Mouse (Mus musculus) midbrain, embryonic 14.5 days (tissue): ENCODE results near the gene Ptges3. TPM values are rescaled to one million over a fixed set of nuclear protein-coding genes. Genes with fewer than 3 reads are reported as not detected.
A peak's percentile ranks its signal among the peaks of the same experiment; 100 is the strongest.

ENCODE experiments used
- ATAC-seq: fragments of 200-750 bp; cut with Nextera tagmentation; 2 replicates; pipeline ENCODE4 v1.8.0; 2017; ENCODE audit warnings: moderate number of reproducible peaks, moderate library complexity; ENCODE audit not compliant: low FRiP score, low TSS enrichment
- DNase-seq: peaks from one replicate; pipeline ENCODE4 v3.0.0-alpha.2; 2015
- H3K27ac ChIP-seq: fragments of 300-500 bp; sonication (generic); replicated peaks from 2 replicates; pipeline ENCODE4 v1.5.1; 2014; ENCODE audit warnings: mild to moderate bottlenecking, low read depth, low read length, moderate library complexity
- H3K27me3 ChIP-seq: fragments of 300-500 bp; sonication (generic); 2 replicates; pipeline ENCODE4 v1.6.1; 2014; ENCODE audit warnings: low read length, control low read depth, mixed read lengths; ENCODE audit not compliant: control insufficient read depth, insufficient read depth
- H3K36me3 ChIP-seq: fragments of 300-500 bp; sonication (generic); 2 replicates; pipeline ENCODE4 v1.6.1; 2014; ENCODE audit warnings: low read length, control low read depth; ENCODE audit not compliant: control insufficient read depth, insufficient read depth
- H3K4me1 ChIP-seq: fragments of 300-500 bp; sonication (generic); 2 replicates; pipeline ENCODE4 v1.6.1; 2014; ENCODE audit warnings: mild to moderate bottlenecking, antibody characterized with exemption, low read length, control low read depth; ENCODE audit not compliant: control insufficient read depth, insufficient read depth
- H3K4me2 ChIP-seq: fragments of 300-500 bp; sonication (generic); 2 replicates; pipeline ENCODE4 v1.6.1; 2014; ENCODE audit warnings: mild to moderate bottlenecking, low read length, moderate library complexity
- H3K4me3 ChIP-seq: fragments of 300-500 bp; sonication (generic); replicated peaks from 2 replicates; pipeline ENCODE4 v1.5.1; 2014; ENCODE audit warnings: low read depth, low read length
- H3K9ac ChIP-seq: fragments of 300-500 bp; sonication (generic); replicated peaks from 2 replicates; pipeline ENCODE4 v1.6.1; 2014; ENCODE audit warnings: mild to moderate bottlenecking, low read length, moderate library complexity
- H3K9me3 ChIP-seq: fragments of 300-500 bp; sonication (generic); 2 replicates; pipeline ENCODE4 v1.6.1; 2016; ENCODE audit warnings: low read length, control low read depth, mixed read lengths; ENCODE audit not compliant: control insufficient read depth
- WGBS: fragments of 180-500 bp; shearing (Covaris S2); extraction: QIAGEN DNeasy Blood & Tissue Kit; methylation state at CpG from one replicate; pipeline ENCODE4 v1.1.7; 2014; 5-methylcytosine and 5-hydroxymethylcytosine counted together
- polyA plus RNA-seq: library from polyadenylated mRNA; unstranded; fragments of >200 nt; fragmentation: Nextera tagmentation; extraction: Ambion mirVana; gene quantifications from 2 replicates; pipeline ENCODE4 v1.2.1, GENCODE M21; 2014

The Ptges3 gene
- polyA plus RNA-seq, 1 experiment from 2014 or later = 443 TPM

DNA sequence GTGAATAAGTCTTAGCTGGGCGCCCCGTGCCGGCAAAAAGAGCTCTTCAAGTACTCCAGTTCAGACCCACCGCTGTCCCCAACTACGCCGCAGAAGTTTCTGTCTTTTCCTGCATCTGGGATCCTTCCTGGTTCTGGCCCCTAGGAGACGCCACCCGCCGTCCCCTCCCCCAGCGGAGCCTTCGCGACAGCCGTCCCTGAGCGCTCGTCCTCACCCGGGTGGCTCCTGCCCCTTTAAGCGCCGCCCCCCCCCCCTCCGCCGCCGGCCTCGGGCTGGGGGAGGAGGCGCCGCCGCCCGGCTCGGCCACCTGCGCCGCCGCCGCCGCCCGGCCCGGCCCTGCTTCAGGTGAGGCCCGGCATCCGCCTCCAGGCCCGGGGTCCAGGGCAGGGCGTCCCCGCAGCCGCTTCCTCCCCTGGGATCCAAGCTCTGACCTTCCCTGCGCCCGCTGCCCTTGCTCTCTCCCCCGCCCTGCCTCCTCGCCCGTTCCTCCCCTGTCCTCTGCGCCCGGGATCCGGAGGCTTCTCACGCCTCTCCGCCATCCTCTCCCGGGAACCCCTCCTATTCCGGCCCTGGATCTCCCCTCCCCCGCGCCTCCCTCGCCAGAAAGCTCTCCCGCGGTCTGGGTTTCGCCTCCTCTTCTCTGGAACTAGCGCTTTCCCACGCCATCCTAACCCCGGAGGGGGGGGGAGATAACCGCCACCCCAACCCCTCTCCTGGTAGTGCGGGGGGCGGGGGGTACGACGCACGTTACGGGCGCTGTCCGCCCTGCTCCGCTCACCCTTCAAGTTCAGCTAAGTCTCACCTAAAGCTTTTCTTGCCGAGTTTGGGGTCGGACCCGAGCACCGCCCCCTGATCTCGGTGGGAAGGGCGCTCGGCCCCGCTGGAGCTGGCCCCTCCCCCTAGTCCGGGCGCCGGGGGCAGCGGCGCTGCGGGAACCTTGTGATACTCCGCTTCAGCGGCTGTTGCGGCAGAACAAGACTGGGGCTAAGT, 34.0 kb downstream of the Ptges3 start:
- ATAC-seq (peak; percentile 42), DNase-seq (peak; percentile 86)
- Histone ChIP-seq H3K4me3 (peak overlapping the region; percentile 75), H3K27me3 (no peaks in the 10 kb centered on the region), H3K36me3 (peaks cover 31% of the 10 kb centered on the region), H3K4me1 (peaks cover 31% of the 10 kb centered on the region), H3K9ac (peak overlapping the region; percentile 77), H3K4me2 (peak overlapping the region; percentile 91), H3K9me3 (no peaks in the 10 kb centered on the region), H3K27ac (peak overlapping the region; percentile 89)
- under 1% methylated on average over 86 of the region's 88 CpGs for WGBS

DNA sequence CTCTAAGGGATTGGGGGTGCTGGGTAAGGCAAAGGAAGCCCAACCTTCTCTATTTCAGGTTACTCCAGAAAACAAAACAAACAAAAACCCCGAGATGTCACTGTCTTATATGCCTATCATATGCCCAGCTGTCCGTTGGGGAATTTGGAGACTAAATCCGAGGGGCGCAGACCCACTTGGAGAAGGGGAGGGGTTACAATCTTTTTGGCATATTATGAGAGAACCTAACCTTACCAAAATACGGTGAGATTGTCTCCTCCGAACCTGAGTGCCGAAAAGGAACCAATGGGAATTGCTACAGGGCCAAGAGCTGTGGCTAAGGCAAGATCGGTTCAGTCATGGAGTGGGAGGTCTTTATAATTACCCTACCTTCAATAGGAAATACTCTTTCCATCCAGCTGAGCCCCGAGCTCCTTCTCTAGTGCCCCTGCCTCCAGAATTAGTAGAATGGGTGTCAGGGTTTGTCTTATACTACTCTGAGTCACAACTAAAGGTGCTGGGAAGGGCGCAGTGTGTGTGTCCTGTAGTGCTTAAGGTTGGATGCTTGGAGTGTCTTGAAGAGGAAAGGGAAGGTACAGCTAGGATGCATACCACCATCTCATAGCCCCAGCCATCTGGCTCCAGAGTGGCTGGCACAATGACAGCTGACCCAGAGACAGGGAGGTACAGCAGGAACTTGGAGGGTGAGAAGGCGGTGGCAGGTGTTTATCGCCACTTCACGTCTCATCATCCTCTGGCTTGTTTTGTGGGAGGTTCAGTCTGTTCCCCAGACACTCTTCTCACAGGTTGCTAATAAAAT, 34.9 kb downstream of the Ptges3 start:
- Histone ChIP-seq H3K9ac (peak overlapping the region; percentile 77), H3K27ac (peak overlapping the region; percentile 89; the same call in 1 of the 2 replicates), H3K36me3 (peaks cover 22% of the 10 kb centered on the region), H3K4me2 (peak overlapping the region; percentile 91), H3K4me1 (peaks cover 36% of the 10 kb centered on the region), H3K9me3 (no peaks in the 10 kb centered on the region), H3K27me3 (no peaks in the 10 kb centered on the region), H3K4me3 (peak overlapping the region; percentile 75)
- 23% methylated on average over 13 of the region's 13 CpGs for WGBS
- DNase-seq = peak; percentile 8
- no peak for ATAC-seq

DNA sequence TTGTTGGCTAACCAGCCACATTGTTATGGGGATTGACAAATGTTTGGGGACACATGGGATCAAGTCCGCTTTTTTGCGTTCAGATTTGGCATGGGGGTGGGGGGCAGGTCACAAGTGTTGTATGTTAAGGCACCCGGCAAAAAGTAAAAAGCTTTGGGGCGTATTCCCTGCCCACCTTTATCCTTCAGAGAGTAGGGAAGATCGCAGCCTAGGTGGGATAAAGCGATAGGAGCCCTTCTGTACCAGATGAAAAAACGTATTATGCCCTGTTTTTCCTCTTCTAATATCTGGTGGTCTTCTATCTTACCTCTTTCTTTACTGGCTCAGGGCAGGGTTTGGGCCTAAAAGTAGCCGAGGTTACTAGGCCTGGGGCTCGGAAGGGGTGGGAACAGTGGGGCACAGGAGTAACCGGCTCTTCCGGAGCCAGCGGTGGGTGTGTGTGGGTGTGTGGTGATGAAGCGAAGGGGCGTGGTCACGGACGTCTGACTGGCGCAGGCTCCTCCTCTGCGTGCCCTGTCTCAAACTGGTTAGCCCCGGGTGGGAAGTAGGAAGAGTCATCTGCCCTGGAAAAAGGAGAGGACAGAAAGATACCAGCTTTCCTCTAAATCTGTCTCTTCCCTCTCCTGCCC, 35.7 kb downstream of the Ptges3 start:
- no peak overlapping the region for H3K9ac ChIP-seq

DNA sequence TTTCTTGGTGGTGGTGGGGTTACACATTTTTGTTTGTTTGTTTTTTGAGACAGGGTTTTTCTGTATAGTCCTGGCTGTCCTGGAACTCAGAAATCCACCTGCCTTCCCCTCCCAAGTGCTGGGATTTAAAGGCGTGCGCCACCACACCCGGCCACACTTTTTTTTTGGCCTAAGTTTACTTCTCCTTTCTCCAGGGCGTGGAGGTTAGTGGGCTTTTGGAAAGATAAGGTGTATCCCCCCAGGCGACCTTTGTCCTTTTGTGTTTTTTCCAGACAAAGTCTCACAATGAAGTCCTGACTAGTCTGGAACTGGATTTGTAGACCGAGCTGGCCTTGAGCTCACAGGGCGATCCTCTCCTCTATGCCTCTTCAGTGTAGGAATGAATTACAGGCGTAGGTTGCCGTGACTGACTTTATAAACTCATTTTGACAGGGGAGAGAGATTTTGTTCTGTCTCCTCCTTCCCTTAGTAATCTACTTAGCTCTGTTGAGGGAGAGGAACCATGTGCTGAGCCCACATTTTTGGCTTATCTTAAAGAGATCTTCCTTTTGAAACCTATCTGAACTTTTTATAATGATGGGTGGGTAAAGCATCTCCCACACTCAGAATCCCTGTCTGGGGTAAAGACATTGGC, 36.4 kb downstream of the Ptges3 start:
- H3K27me3 ChIP-seq = no peaks in the 10 kb centered on the region
- H3K36me3 ChIP-seq = peaks cover 8% of the 10 kb centered on the region
- DNase-seq = no peak
- no peak for ATAC-seq
- H3K9me3 ChIP-seq = no peaks in the 10 kb centered on the region
- peak overlapping the region; percentile 91 for H3K4me2 ChIP-seq
- H3K4me3 ChIP-seq = no peak overlapping the region
- H3K27ac ChIP-seq = no peak overlapping the region
- WGBS = 15% methylated on average over 9 of the region's 9 CpGs
- peaks cover 36% of the 10 kb centered on the region for H3K4me1 ChIP-seq
- H3K9ac ChIP-seq = no peak overlapping the region

More for the DNA sequence above, 35.7 kb downstream of the Ptges3 start:
- H3K27ac ChIP-seq = 0 out of 2 replicates have a peak overlapping the region, but pooled peaks have one; percentile 89
- H3K9me3 ChIP-seq = no peaks in the 10 kb centered on the region
- WGBS = 10% methylated on average over 19 of the region's 19 CpGs
- H3K36me3 ChIP-seq = peaks cover 15% of the 10 kb centered on the region
- ATAC-seq (no peak; the same call in 1 of the 2 replicates), DNase-seq (peak; percentile 81)
- peak overlapping the region; percentile 91 for H3K4me2 ChIP-seq
- peak overlapping the region; percentile 75 for H3K4me3 ChIP-seq
- peaks cover 36% of the 10 kb centered on the region for H3K4me1 ChIP-seq
- H3K27me3 ChIP-seq = no peaks in the 10 kb centered on the region

DNA sequence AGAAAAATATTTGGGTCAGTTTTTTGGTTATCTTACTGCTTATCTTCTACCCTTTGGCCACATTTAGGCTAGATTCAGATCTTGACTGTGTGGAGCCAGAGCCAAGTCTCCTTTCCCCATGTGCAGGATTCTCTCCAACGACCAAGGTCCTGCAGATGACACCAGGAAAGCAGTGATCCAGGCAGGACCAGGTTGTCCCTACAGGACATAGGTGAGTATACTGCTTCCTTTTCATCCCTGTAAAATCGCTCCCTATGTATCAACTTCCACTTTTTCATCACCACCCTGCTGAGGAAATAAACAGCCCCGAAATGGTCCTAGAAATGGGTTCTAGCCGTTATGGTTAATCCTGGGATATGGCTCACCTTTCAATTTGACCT, 37.5 kb downstream of the Ptges3 start:
- Histone ChIP-seq H3K4me2 (peak overlapping the region; percentile 61), H3K4me3 (peak overlapping the region; percentile 100), H3K9me3 (no peaks in the 10 kb centered on the region), H3K4me1 (peaks cover 32% of the 10 kb centered on the region), H3K27me3 (no peaks in the 10 kb centered on the region), H3K27ac (no peak overlapping the region), H3K36me3 (no peaks in the 10 kb centered on the region), H3K9ac (peak overlapping the region; percentile 87; the same call in 1 of the 2 replicates)
- ATAC-seq (no peak), DNase-seq (no peak)
- WGBS = 18% methylated on average over 4 of the region's 4 CpGs

DNA sequence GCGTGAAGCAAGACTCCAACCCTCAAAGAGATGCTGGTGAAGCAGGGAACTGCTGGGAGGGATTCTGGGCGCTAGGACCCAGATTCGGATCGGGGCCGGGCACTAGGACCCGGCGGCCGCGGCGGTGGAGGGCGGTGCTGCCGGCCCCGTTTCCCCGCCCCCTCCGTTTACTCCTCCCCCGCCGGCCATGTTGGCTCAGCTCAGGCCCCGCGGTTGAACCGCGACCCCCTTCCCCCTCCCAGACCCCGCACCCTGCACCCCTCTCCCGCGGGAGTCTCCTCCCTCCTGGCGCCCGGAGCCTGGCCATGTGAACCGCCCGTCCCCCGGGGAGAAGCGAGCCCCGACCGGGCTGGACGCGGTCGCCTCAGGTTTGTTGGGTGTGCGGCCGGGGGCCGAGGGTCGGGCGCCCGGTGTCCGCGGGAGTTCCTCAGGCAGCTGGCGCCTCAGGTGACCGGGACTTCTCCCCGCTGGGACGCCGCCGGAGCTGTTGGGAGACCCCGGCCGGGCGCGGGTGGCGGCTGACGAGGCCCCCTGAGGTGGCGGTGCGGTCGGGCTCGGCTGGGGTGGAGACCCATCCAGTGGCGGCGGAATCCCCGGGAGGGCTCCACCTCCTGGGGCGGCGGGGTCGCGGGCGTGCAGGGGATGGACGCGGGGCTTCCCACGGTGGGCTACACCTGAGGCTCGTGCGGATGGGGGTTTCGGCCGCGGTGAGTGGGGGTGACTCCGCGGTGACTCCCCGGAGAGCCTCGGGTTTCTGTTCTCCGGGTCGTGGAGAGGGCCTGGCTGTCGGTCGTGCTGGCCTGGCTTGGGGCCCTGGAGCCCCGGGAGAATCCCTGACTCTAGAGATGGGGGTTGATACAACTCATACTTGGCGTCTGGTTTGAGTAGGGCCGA, 38.2 kb downstream of the Ptges3 start:
- Histone ChIP-seq H3K4me2 (peak overlapping the region; percentile 61), H3K27me3 (no peaks in the 10 kb centered on the region), H3K9ac (peak overlapping the region; percentile 87), H3K4me3 (peak overlapping the region; percentile 100), H3K27ac (peak overlapping the region; percentile 82), H3K4me1 (peaks cover 25% of the 10 kb centered on the region), H3K36me3 (no peaks in the 10 kb centered on the region), H3K9me3 (no peaks in the 10 kb centered on the region)
- peak; percentile 86 for ATAC-seq
- WGBS = under 1% methylated on average over 82 of the region's 86 CpGs
- DNase-seq = peak; percentile 96

DNA sequence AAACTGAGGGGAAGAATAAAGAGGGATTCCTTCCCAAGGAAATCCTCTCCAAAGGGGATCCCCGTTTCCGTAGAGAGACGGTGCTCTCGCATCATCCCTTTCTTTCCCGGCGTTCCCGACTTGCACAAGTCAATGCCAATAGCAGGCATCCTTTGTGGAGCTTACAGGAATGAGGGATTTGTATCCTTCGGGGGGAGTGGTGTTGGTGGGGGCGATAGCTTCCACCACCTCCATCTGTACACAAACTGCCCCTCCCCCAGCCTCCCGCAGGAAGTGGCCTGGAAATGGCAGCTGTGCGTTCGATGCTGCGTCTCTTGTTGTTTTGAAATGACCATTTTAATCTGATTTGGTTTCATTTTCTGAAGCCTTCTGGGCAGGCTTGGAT, 38.8 kb downstream of the Ptges3 start:
- WGBS = 0% methylated on average over 13 of the region's 13 CpGs
- Histone ChIP-seq H3K9ac (peak overlapping the region; percentile 87), H3K27me3 (no peaks in the 10 kb centered on the region), H3K4me3 (peak overlapping the region; percentile 100), H3K36me3 (no peaks in the 10 kb centered on the region), H3K27ac (peak overlapping the region; percentile 82), H3K4me2 (peak overlapping the region; percentile 61), H3K9me3 (no peaks in the 10 kb centered on the region), H3K4me1 (peaks cover 22% of the 10 kb centered on the region)
- DNase-seq (peak; percentile 76), ATAC-seq (no peak)
